Mouse (Mus musculus): ENCODE results near the gene Kdm4a. TPM values are rescaled to one million over a fixed set of nuclear protein-coding genes. Genes with fewer than 3 reads are reported as not detected.

The Kdm4a gene
- polyA plus RNA-seq, 1 experiment from 2014 or later: 7.2 TPM

- DNase-seq: peak; percentile 95
- H3K4me1 ChIP-seq (ENCODE audit: insufficient read depth): peaks cover 31% of the 10 kb centered on the region
- H3K4me3 ChIP-seq (ENCODE audit: low read depth, low read length): peak within 1 kb of the TSS; percentile 85
- WGBS (ENCODE audit: insufficient replicate concordance): 2% methylated on average over 74 of the region's 84 CpGs
- no peak for TF ChIP-seq CTCF (IDR thresholded peaks at IDR 0.05; ENCODE audit: low read depth)
- no peak for TF ChIP-seq EP300 (IDR thresholded peaks at IDR 0.05; ENCODE audit: low read depth)
- H3K27me3 ChIP-seq (ENCODE audit: insufficient read depth, low read length): no peaks in the 10 kb centered on the region
- no peaks in the 10 kb centered on the region for H3K9me3 ChIP-seq (ENCODE audit: low read length)
- peak within 1 kb of the TSS; percentile 79 for H3K4me2 ChIP-seq (ENCODE audit: low read depth, low read length)
- ATAC-seq: peak; percentile 95
- H3K36me3 ChIP-seq (replicated peaks; ENCODE audit: insufficient read depth, low read length): peaks cover 20% of the 10 kb centered on the region
- H3K9ac ChIP-seq (replicated peaks): peak within 1 kb of the TSS; percentile 82
- peak within 1 kb of the TSS; percentile 85 for H3K27ac ChIP-seq (ENCODE audit: low read depth)
These were observed 45.1 kb downstream of the Kdm4a start, which contains the start of gene St3gal3 for GRCm38 (mm10) chr4:118134485-118135365. Gene St3gal3, minus strand, starts transcription at chr4:118134914.

GRCm38 (mm10) chr4:118131329-118131728 is 48.5 kb downstream of the Kdm4a start:
- TF ChIP-seq CTCF (IDR thresholded peaks at IDR 0.05; ENCODE audit: low read depth) (no peak), EP300 (IDR thresholded peaks at IDR 0.05; ENCODE audit: low read depth) (no peak)
- Histone ChIP-seq H3K27ac (ENCODE audit: low read depth) (peak overlapping the region; percentile 2; the same call in 1 of the 2 replicates), H3K27me3 (ENCODE audit: insufficient read depth, low read length) (no peaks in the 10 kb centered on the region), H3K4me3 (ENCODE audit: low read depth, low read length) (no peak overlapping the region), H3K36me3 (replicated peaks; ENCODE audit: insufficient read depth, low read length) (peaks cover 2% of the 10 kb centered on the region; the same call in 1 of the 2 replicates), H3K4me1 (ENCODE audit: insufficient read depth) (peaks cover 21% of the 10 kb centered on the region), H3K4me2 (ENCODE audit: low read depth, low read length) (no peak overlapping the region), H3K9me3 (ENCODE audit: low read length) (no peaks in the 10 kb centered on the region), H3K9ac (replicated peaks) (no peak overlapping the region)
- ATAC-seq (no peak), DNase-seq (no peak)
- WGBS (ENCODE audit: insufficient replicate concordance): 83% methylated on average over 5 of the region's 5 CpGs

GRCm38 (mm10) chr4:118123030-118123704 is 56.7 kb downstream of the Kdm4a start:
- H3K27ac ChIP-seq (ENCODE audit: low read depth): peak overlapping the region; percentile 37

GRCm38 (mm10) chr4:118122078-118122477 is 57.8 kb downstream of the Kdm4a start:
- Histone ChIP-seq H3K4me1 (ENCODE audit: insufficient read depth) (peaks cover 4% of the 10 kb centered on the region), H3K4me3 (ENCODE audit: low read depth, low read length) (no peak overlapping the region), H3K9ac (replicated peaks) (no peak overlapping the region), H3K4me2 (ENCODE audit: low read depth, low read length) (0 out of 2 replicates have a peak overlapping the region, but pooled peaks have one; percentile 9), H3K27me3 (ENCODE audit: insufficient read depth, low read length) (no peaks in the 10 kb centered on the region), H3K9me3 (ENCODE audit: low read length) (no peaks in the 10 kb centered on the region), H3K36me3 (replicated peaks; ENCODE audit: insufficient read depth, low read length) (no peaks in the 10 kb centered on the region), H3K27ac (ENCODE audit: low read depth) (peak overlapping the region; percentile 37)
- whole genome bisulfite sequencing (ENCODE audit: insufficient replicate concordance): 61% methylated on average over 10 of the region's 10 CpGs
- no peak for TF ChIP-seq EP300 (IDR thresholded peaks at IDR 0.05; ENCODE audit: low read depth)
- TF ChIP-seq CTCF (IDR thresholded peaks at IDR 0.05; ENCODE audit: low read depth): no peak
- DNase-seq (peak; percentile 48), ATAC-seq (peak; percentile 63)

More at GRCm38 (mm10) chr4:118123030-118123704, 56.7 kb downstream of the Kdm4a start:
- Histone ChIP-seq H3K4me1 (ENCODE audit: insufficient read depth) (peaks cover 4% of the 10 kb centered on the region), H3K36me3 (replicated peaks; ENCODE audit: insufficient read depth, low read length) (no peaks in the 10 kb centered on the region), H3K9me3 (ENCODE audit: low read length) (no peaks in the 10 kb centered on the region), H3K9ac (replicated peaks) (no peak overlapping the region), H3K4me2 (ENCODE audit: low read depth, low read length) (peak overlapping the region; percentile 18; the same call in 1 of the 2 replicates), H3K27me3 (ENCODE audit: insufficient read depth, low read length) (no peaks in the 10 kb centered on the region), H3K4me3 (ENCODE audit: low read depth, low read length) (no peak overlapping the region)
- WGBS (ENCODE audit: insufficient replicate concordance): 63% methylated on average over 14 of the region's 14 CpGs
- DNase-seq (peak; percentile 34), ATAC-seq (peak; percentile 80)
- 0 out of 2 replicates have a peak, but pooled peaks have one; percentile 42 for TF ChIP-seq EP300 (IDR thresholded peaks at IDR 0.05; ENCODE audit: low read depth)
- TF ChIP-seq CTCF (IDR thresholded peaks at IDR 0.05; ENCODE audit: low read depth): no peak

- ATAC-seq (no peak), DNase-seq (no peak)
- H3K9ac ChIP-seq (replicated peaks): no peak overlapping the region
- TF ChIP-seq CTCF (IDR thresholded peaks at IDR 0.05; ENCODE audit: low read depth) (no peak), EP300 (IDR thresholded peaks at IDR 0.05; ENCODE audit: low read depth) (no peak)
- H3K4me1 ChIP-seq (ENCODE audit: insufficient read depth): no peaks in the 10 kb centered on the region
- H3K4me3 ChIP-seq (ENCODE audit: low read depth, low read length): no peak overlapping the region
- H3K36me3 ChIP-seq (replicated peaks; ENCODE audit: insufficient read depth, low read length): no peaks in the 10 kb centered on the region
- no peak overlapping the region for H3K27ac ChIP-seq (ENCODE audit: low read depth)
- H3K27me3 ChIP-seq (ENCODE audit: insufficient read depth, low read length): no peaks in the 10 kb centered on the region
- 80% methylated on average over 10 of the region's 10 CpGs for WGBS (ENCODE audit: insufficient replicate concordance)
- no peaks in the 10 kb centered on the region for H3K9me3 ChIP-seq (ENCODE audit: low read length)
- no peak overlapping the region for H3K4me2 ChIP-seq (ENCODE audit: low read depth, low read length)
These were observed 62.3 kb downstream of the Kdm4a start for GRCm38 (mm10) chr4:118117565-118117964.

- Histone ChIP-seq H3K27me3 (ENCODE audit: insufficient read depth, low read length) (no peaks in the 10 kb centered on the region), H3K4me1 (ENCODE audit: insufficient read depth) (no peaks in the 10 kb centered on the region), H3K9me3 (ENCODE audit: low read length) (no peaks in the 10 kb centered on the region; the same call in 1 of the 2 replicates), H3K4me3 (ENCODE audit: low read depth, low read length) (no peak overlapping the region), H3K4me2 (ENCODE audit: low read depth, low read length) (no peak overlapping the region), H3K36me3 (replicated peaks; ENCODE audit: insufficient read depth, low read length) (no peaks in the 10 kb centered on the region), H3K9ac (replicated peaks) (no peak overlapping the region), H3K27ac (ENCODE audit: low read depth) (no peak overlapping the region)
- ATAC-seq (no peak), DNase-seq (no peak)
- no peak for TF ChIP-seq EP300 (IDR thresholded peaks at IDR 0.05; ENCODE audit: low read depth)
- TF ChIP-seq CTCF (IDR thresholded peaks at IDR 0.05; ENCODE audit: low read depth): no peak
- 91% methylated on average over 11 of the region's 11 CpGs for WGBS (ENCODE audit: insufficient replicate concordance)
These were observed 63.7 kb downstream of the Kdm4a start for GRCm38 (mm10) chr4:118116098-118116497.
